Mouse (Mus musculus) left cerebral cortex, adult 2 months (tissue): ENCODE results near the gene Hivep2. TPM values are rescaled to one million over a fixed set of nuclear protein-coding genes. Genes with fewer than 3 reads are reported as not detected.

ENCODE experiments used
- DNase-seq, 2 experiments: peaks; one replicate each; pipeline ENCODE4 v3.0.0; 2021 to 2022; ENCODE audit warnings: low spot score in 2 of 2, mixed read lengths in 1 of 2; ENCODE audit errors: extremely low spot score in 1 of 2
- H3K27ac ChIP-seq: fragments of 200-600 bp; 2 replicates; pipeline ENCODE4 v1.8.1; 2022
- H3K4me3 ChIP-seq: fragments of 200-600 bp; 2 replicates; pipeline ENCODE4 v1.8.1; 2022
- CTCF ChIP-seq: fragments of 200-600 bp; IDR thresholded peaks from 2 replicates; pipeline ENCODE4 v1.8.1; 2022; ENCODE audit warnings: antibody characterized with exemption, mild to moderate bottlenecking, moderate library complexity
- intact Hi-C: fragments of 180-260 bp; cut with DNase I; formaldehyde crosslinking; loops from one replicate; pipeline ENCODE4 v1.15.1; 2025
- total RNA-seq, 2 experiments: library from RNA; stranded (reverse); gene quantifications; 2 replicates each; pipeline ENCODE4 v1.2.3; 2021

The Hivep2 gene
- total RNA-seq, 2 experiments from 2014 or later = 252 to 263 TPM

DNA sequence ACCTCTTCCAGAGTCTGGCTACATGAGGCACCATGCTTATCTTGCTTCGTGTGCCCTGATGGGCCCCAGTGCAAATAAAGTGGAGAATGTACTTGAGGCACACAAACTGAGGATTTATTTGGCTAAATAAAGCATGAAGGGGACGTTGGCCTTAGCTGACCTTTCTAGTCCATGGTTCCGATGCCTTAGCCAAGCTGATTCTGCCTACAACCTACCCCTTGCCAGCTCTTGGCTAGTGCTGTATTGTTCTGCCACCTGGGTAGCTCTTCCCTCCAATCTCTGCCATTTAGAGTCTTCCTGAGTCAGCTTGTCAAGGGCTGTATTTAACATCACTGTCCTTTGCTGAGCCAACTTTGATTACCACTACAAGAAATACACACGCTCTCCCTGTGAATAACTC is 133.3 kb downstream of the Hivep2 start:
- DNase-seq = no peak
- Histone ChIP-seq H3K27ac (peak overlapping the region; percentile 13; the same call in 1 of the 2 replicates), H3K4me3 (no peak overlapping the region)
- TF ChIP-seq CTCF = no peak
- intact Hi-C loops = no loop called here

DNA sequence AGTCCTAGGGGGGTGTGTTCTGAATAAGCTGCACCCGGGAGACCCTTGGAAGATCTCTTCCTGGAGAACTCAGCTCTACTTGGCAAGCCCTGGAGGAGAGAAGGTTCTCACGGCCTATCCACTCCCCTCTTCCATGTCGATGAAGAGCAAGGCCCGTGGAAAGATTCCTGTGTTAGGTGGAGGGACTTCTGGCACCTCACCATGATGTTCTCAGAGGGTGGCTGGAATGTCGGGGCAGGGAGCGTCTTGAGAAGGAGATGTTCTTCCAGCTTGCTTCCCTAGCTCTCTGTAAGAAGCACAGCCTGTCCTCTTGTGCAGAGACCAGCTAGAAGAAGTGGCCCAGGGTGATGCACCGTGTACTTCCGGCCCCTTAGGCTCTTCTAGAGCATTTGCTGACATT is 134.2 kb downstream of the Hivep2 start:
- H3K27ac ChIP-seq = peak overlapping the region; percentile 59
- intact Hi-C loops = no loop called here
- DNase-seq = no peak
- H3K4me3 ChIP-seq = no peak overlapping the region
- TF ChIP-seq CTCF = no peak

DNA sequence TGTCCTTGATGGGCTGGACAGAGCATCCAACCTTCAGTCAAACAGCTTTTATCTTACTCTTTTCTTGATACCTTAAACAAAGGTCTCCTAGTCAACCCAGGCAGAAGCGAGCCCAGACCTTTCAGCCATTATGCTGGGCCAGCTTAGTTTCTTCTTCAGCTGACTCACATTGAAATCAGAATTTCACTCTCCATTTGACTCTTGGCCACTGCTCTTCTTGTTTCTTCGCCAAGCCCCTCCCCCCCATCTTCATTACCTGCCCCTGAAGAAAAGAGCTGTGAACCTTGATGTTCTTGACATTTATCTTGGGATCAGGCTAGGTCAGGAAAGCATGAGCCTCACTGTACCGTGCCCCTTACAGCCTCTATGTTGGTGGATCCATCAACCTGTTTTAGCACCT is 135.0 kb downstream of the Hivep2 start:
- Histone ChIP-seq H3K27ac (no peak overlapping the region), H3K4me3 (no peak overlapping the region)
- no peak for TF ChIP-seq CTCF
- no peak for DNase-seq
- intact Hi-C loops = no loop called here

DNA sequence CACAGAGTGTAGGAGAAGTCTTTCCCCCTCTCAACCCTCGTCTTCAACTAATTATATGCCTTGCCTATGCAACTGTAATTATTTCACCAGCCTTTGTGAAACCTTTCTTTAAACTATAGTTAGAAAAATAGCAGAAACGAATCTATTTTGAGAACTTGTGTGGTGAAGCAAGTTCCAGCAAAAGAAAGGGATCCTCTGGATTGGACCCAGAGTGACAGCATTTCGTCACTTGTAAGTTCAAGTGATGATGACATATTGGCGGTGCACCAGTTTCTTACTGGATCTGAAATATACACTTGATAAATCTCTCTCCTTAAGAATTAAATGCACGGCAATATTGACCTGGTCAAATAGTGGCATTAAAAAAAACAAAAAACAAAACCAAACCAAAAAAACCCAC is 136.1 kb downstream of the Hivep2 start:
- no peak overlapping the region for H3K27ac ChIP-seq
- intact Hi-C loops = no loop called here
- TF ChIP-seq CTCF = no peak

DNA sequence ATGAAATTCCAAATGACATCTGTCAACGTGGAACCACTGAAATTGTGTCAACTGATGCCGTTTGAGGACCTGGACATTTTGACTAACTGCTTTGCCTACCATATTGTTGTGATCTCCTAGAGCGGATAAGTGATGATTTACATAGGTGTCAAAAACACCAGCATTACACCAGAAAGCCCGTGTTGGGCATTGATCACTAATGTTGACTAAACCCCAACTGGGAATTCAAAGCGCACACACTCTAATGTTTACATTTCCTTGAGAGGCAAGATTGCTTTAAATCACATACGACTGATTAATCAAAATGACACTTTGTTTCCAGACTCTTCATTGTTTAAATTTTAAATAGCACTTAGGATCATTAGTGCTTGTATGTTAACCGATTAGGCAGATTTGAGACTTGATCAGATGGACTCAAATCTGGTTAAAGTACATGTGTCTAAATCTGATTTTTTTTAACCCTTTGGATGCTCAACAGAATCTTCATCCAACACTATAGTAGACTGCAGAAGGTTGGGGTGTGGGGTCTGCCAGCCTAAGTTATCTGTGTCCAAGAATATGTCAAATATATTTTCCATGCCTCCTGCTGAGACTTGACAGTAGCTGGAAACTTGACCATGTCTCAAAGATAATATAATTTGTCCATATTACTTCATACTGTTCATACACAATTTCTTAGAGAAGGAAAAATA is 142.3 kb downstream of the Hivep2 start:
- Histone ChIP-seq H3K27ac (no peak overlapping the region), H3K4me3 (no peak overlapping the region)
- no peak for DNase-seq
- intact Hi-C loops = no loop called here
- TF ChIP-seq CTCF = no peak

More for the DNA sequence above, 136.1 kb downstream of the Hivep2 start:
- no peak for DNase-seq
- H3K4me3 ChIP-seq = no peak overlapping the region

DNA sequence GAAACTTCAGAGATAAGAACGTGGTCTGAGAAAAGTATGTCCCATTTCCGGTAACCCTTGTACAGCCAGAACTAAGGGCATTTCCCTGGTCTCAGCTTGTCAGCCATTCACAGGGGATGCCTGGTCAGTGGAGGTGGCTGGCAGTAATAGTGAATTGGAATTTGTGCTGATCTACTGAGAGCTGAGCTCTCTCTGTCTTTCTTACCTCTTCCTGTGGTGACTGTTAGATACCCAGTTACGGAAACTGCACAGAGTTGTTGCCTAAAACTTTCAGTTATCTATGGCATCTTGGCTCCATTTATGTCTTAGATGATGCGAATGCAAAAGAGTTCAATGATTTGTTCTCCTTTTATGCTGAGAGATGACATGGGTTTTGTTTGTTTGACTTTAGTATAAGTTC is 150.0 kb downstream of the Hivep2 start:
- no peak for TF ChIP-seq CTCF
- 0 out of 2 replicates have a peak overlapping the region, but pooled peaks have one; percentile 5 for H3K27ac ChIP-seq
- intact Hi-C loops = no loop called here

DNA sequence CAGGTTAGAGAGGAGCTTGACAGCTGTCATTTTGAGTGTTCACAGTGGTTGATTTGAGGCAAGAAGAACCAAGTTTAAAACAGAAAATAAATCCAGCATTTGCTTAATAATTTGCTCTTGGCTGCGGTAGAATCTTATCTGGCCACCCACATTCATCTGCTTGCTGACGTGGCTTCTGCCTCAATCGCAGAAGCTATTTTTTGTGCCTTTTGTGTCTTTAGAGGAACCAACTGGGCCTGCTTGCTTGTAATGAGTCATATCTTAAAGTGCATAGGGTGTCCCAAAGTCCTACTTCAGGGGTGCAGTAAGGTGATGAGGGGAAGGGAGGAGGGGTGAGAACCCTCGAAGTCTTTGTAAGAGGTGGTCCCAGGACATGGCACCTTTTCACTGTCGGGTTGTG is 151.1 kb downstream of the Hivep2 start:
- Histone ChIP-seq H3K27ac (peak overlapping the region; percentile 22; the same call in 1 of the 2 replicates), H3K4me3 (no peak overlapping the region)
- intact Hi-C loops = no loop called here
- TF ChIP-seq CTCF = no peak
- no peak for DNase-seq

More for the DNA sequence above, 150.0 kb downstream of the Hivep2 start:
- no peak for DNase-seq
- H3K4me3 ChIP-seq = no peak overlapping the region

DNA sequence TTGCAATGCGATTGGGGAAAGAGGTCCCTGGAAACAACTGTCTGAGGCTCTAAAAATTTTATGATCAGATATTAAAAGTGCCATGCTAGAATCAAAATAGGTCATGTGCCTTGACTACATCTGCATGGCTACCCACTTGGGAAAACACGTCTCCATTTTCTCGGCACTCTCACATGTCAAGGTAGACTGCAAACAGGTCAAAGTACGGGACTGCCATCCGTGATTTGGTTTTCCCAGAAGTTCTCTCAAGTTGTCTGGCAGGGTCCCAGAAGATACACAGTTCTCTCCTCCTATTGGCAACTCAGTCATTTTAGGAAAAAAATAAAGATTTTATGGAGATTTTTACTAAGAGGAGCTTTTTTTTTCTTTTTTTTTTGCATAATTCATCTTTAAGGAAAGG is 153.3 kb downstream of the Hivep2 start:
- TF ChIP-seq CTCF = no peak
- intact Hi-C loops = no loop called here
- no peak overlapping the region for H3K4me3 ChIP-seq
- DNase-seq = no peak
- H3K27ac ChIP-seq = no peak overlapping the region

DNA sequence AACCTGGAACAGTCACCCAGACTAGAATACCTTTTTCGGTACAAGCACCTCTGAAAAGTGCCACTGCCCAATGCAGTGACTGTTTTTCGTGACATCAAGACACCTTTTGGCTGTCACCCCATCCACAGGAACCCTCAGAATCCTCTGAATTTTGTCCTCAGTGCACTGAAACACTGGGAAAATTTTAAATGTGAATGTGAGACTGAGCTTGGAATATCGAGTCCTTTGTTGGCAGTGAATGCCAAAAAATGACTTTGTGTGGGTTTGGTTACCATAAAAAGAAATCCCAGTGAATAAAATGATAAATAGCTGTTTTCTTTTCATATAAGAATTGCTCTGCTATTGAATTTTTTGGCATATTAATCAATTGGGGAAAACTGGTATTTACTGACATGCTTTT is 154.6 kb downstream of the Hivep2 start:
- peak overlapping the region; percentile 66 for H3K27ac ChIP-seq
- intact Hi-C loops = no loop called here
- DNase-seq = no peak
- no peak for TF ChIP-seq CTCF
- no peak overlapping the region for H3K4me3 ChIP-seq

DNA sequence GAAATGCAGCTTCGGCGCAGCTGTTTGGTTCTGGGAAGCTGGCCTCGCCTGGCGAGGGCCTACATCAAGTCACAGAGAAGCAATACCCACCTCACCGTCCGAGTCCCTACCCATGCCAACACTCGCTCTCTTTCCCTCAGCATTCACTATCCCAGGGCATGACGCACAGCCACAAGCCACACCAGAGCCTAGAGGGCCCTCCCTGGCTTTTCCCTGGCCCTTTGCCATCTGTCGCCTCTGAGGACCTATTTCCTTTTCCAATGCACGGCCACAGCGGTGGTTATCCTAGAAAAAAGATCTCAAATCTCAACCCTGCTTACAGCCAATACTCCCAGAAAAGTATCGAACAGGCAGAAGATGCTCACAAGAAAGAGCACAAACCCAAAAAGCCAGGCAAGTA is 162.0 kb downstream of the Hivep2 start:
- no peak for TF ChIP-seq CTCF
- intact Hi-C loops = no loop called here
- no peak for DNase-seq
- Histone ChIP-seq H3K4me3 (no peak overlapping the region), H3K27ac (peak overlapping the region; percentile 42)

DNA sequence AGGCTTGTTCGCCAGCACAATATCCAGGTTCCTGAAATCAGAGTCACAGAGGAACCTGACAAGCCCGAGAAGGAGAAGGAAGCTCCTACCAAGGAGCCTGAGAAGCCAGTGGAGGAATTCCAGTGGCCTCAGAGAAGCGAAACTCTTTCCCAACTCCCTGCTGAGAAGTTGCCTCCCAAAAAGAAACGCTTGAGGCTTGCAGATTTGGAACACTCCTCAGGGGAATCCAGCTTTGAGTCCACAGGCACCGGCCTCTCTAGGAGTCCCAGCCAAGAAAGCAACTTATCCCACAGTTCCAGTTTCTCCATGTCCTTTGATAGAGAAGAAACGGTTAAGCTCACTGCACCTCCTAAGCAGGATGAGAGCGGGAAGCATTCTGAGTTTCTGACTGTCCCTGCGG is 164.4 kb downstream of the Hivep2 start:
- peak overlapping the region; percentile 38 for H3K27ac ChIP-seq
- H3K4me3 ChIP-seq = no peak overlapping the region
- TF ChIP-seq CTCF = no peak
- DNase-seq = no peak
- intact Hi-C loops = loop anchor here (10.0 kb wide), 2 partner anchors 265 to 565 kb away; no protein-coding TSS in a partner anchor

DNA sequence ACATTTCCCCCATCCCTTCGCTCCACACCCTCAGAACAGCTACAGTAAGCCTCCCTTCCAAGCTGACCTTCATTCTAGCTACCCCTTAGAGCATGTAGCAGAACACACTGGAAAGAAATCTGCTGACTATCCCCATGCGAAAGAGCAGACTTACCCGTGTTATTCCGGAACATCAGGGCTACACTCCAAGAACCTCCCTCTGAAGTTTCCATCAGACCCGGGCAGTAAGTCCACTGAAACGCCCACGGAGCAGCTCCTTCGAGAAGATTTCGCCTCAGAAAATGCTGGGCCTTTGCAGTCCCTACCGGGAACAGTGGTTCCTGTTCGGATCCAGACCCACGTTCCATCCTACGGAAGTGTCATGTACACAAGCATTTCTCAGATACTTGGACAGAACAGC is 165.4 kb downstream of the Hivep2 start:
- TF ChIP-seq CTCF = no peak; the same call in 1 of the 2 replicates
- DNase-seq = no peak
- intact Hi-C loops = loop anchor here (10.0 kb wide), 2 partner anchors 263 to 567 kb away; no protein-coding TSS in a partner anchor
- H3K27ac ChIP-seq = peak overlapping the region; percentile 38
- no peak overlapping the region for H3K4me3 ChIP-seq

DNA sequence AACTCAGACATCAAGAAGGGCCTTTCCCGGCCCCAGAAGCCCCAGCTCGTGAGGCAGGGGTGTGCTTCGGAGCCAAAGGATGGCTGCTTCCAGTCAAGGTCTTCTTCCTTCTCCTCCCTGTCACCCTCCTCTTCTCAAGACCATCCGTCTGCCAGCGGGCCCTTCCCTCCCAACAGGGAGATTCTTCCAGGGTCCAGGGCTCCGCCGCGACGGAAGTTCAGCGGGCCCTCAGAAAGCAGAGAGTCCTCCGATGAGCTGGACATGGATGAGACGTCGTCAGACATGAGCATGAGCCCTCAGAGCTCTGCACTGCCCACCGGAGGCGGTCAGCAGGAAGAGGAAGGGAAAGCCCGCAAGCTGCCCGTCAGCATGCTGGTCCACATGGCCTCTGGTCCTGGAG is 166.2 kb downstream of the Hivep2 start:
- intact Hi-C loops = loop anchor here (10.0 kb wide), 2 partner anchors 263 to 567 kb away; no protein-coding TSS in a partner anchor
- H3K4me3 ChIP-seq = no peak overlapping the region
- H3K27ac ChIP-seq = peak overlapping the region; percentile 20; the same call in 1 of the 2 replicates
- TF ChIP-seq CTCF = no peak; the same call in 1 of the 2 replicates
- DNase-seq = no peak
